Comparison of ENCODE assay signal across 8 mouse cellular contexts in genomic region chr9:110407311-110408098, GRCm38 (mm10). TPM values are rescaled to one million over a fixed set of nuclear protein-coding genes. Genes with fewer than 3 reads are reported as not detected.
DNase-seq lines count a peak whose midpoint lies in the region; ATAC-seq lines count a peak whose summit lies in the region.

No protein-coding gene starts in this region.

- peak overlapping the region; percentile 90 for H3K9ac ChIP-seq in lung, embryonic 15.5 days
- H3K9ac ChIP-seq in hindbrain, embryonic 14.5 days, result peak overlapping the region; percentile 89
- peak overlapping the region; percentile 89 for H3K9ac ChIP-seq in midbrain, embryonic 12.5 days (replicated peaks)

- no peak for DNase-seq in lung, postnatal 10 days
- peak; percentile 49 for DNase-seq in MN1 (ENCODE audit: low spot score)
- DNase-seq in embryo, embryonic 10.5 days (ENCODE audit: low spot score), result peak; percentile 51
- DNase-seq in hindbrain, embryonic 14.5 days (ENCODE audit: low spot score), result peak; percentile 29
- DNase-seq in frontal cortex, postnatal 10 days (ENCODE audit: low spot score in 2 of 2), result no peak
- DNase-seq in left cerebral cortex, postnatal 4 days, result no peak

- peak overlapping the region; percentile 97 for H3K4me3 ChIP-seq in lung, embryonic 15.5 days
- peak overlapping the region; percentile 80 for H3K4me3 ChIP-seq in hindbrain, embryonic 14.5 days (replicated peaks; ENCODE audit: low read length)
- peak overlapping the region; percentile 58 for H3K4me3 ChIP-seq in midbrain, embryonic 12.5 days

- no peaks in the 10 kb centered on the region for H3K27me3 ChIP-seq in lung, embryonic 15.5 days
- no peaks in the 10 kb centered on the region for H3K27me3 ChIP-seq in hindbrain, embryonic 14.5 days (ENCODE audit: control insufficient read depth, insufficient read depth, low read length)
- no peaks in the 10 kb centered on the region for H3K27me3 ChIP-seq in midbrain, embryonic 12.5 days

- H3K9me3 ChIP-seq in lung, embryonic 15.5 days, result no peaks in the 10 kb centered on the region
- H3K9me3 ChIP-seq in hindbrain, embryonic 14.5 days (ENCODE audit: control insufficient read depth, low read length), result no peaks in the 10 kb centered on the region
- H3K9me3 ChIP-seq in midbrain, embryonic 12.5 days, result no peaks in the 10 kb centered on the region

- H3K4me2 ChIP-seq in lung, embryonic 15.5 days, result peak overlapping the region; percentile 89
- H3K4me2 ChIP-seq in hindbrain, embryonic 14.5 days (replicated peaks), result peak overlapping the region; percentile 89
- peak overlapping the region; percentile 90 for H3K4me2 ChIP-seq in midbrain, embryonic 12.5 days (replicated peaks)

- intact Hi-C loops in left cerebral cortex, postnatal 4 days (cut with DNase I), result no loop called here

- no peaks in the 10 kb centered on the region for H3K36me3 ChIP-seq in lung, embryonic 15.5 days
- 0 out of 2 replicates have a peak, but pooled peaks cover 8% of the 10 kb centered on the region for H3K36me3 ChIP-seq in hindbrain, embryonic 14.5 days (replicated peaks; ENCODE audit: control insufficient read depth, insufficient read depth)
- 0 out of 2 replicates have a peak, but pooled peaks cover 5% of the 10 kb centered on the region for H3K36me3 ChIP-seq in midbrain, embryonic 12.5 days

- H3K4me1 ChIP-seq in lung, embryonic 15.5 days, result peaks cover 13% of the 10 kb centered on the region
- H3K4me1 ChIP-seq in hindbrain, embryonic 14.5 days (replicated peaks; ENCODE audit: control insufficient read depth, insufficient read depth, low read length), result peaks cover 16% of the 10 kb centered on the region
- H3K4me1 ChIP-seq in midbrain, embryonic 12.5 days, result peaks cover 20% of the 10 kb centered on the region

- peak; percentile 61 for ATAC-seq in lung, embryonic 15.5 days (ENCODE audit: borderline replicate concordance, extremely low read depth, low FRiP score, low TSS enrichment)
- ATAC-seq in hindbrain, embryonic 14.5 days (ENCODE audit: low FRiP score), result peak; percentile 58
- ATAC-seq in midbrain, embryonic 12.5 days (ENCODE audit: low FRiP score, low read depth), result peak; percentile 68

- 1% methylated on average over 41 of the region's 41 CpGs for WGBS in lung, embryonic 15.5 days
- WGBS in hindbrain, embryonic 14.5 days, result 1% methylated on average over 40 of the region's 41 CpGs
- 2% methylated on average over 41 of the region's 41 CpGs for WGBS in midbrain, embryonic 12.5 days

- H3K27ac ChIP-seq in lung, embryonic 15.5 days, result peak overlapping the region; percentile 75
- H3K27ac ChIP-seq in hindbrain, embryonic 14.5 days, result peak overlapping the region; percentile 88
- peak overlapping the region; percentile 71 for H3K27ac ChIP-seq in midbrain, embryonic 12.5 days (replicated peaks)

RNA-seq across cellular contexts. Expression of gene Ptpn23, which starts 0.5 kb away (rescaled TPM):
- polyA plus RNA-seq in lung, embryonic 15.5 days (2015; fragmentation: Nextera tagmentation; extraction: Ambion mirVana), result 16.2 and 19.1 TPM in 2 replicates
- polyA plus RNA-seq in hindbrain, embryonic 14.5 days (2014; fragmentation: Nextera tagmentation; extraction: Ambion mirVana), result 22.7 and 22.9 TPM in 2 replicates
- polyA plus RNA-seq in midbrain, embryonic 12.5 days (2016; fragmentation: Nextera tagmentation; extraction: Ambion mirVana), result 18.2 and 21.5 TPM in 2 replicates
- 10 to 100 TPM; 66.7 to 73.3 TPM for total RNA-seq in left cerebral cortex, postnatal 4 days (2021)

RNA-seq across cellular contexts. Expression of gene Ngp, which starts 12.0 kb away (rescaled TPM):
- 2.9 and 3.7 TPM in 2 replicates for polyA plus RNA-seq in lung, embryonic 15.5 days (2015; fragmentation: Nextera tagmentation; extraction: Ambion mirVana)
- polyA plus RNA-seq in hindbrain, embryonic 14.5 days (2014; fragmentation: Nextera tagmentation; extraction: Ambion mirVana), result 1.4 and 2.9 TPM in 2 replicates
- polyA plus RNA-seq in midbrain, embryonic 12.5 days (2016; fragmentation: Nextera tagmentation; extraction: Ambion mirVana), result 1.1 and 2.8 TPM in 2 replicates
- under 1 TPM in 1 of 2 experiments, not detected in 1; 0.42 TPM for total RNA-seq in left cerebral cortex, postnatal 4 days (2021)

Comparison
In these comparisons a context has a peak if more than half of its experiments do, and no peak if none do; other contexts are left out.
1. DNase-seq: peak in MN1 (single experiment), embryo, embryonic 10.5 days (single experiment) and hindbrain, embryonic 14.5 days (single experiment); none in lung, postnatal 10 days (single experiment), frontal cortex, postnatal 10 days (0 of 2) and left cerebral cortex, postnatal 4 days (single experiment).
2. Peak in every context shown above with its lines, with median percentiles within 50 percentile points of each other: ATAC-seq, H3K27ac ChIP-seq, H3K4me2 ChIP-seq, H3K4me3 ChIP-seq and H3K9ac ChIP-seq.